Mouse (Mus musculus): ENCODE data around the gene Tmem140. TPM values are rescaled to one million over a fixed set of nuclear protein-coding genes. Genes with fewer than 3 reads are reported as not detected.

Tmem140 gene
- polyA plus RNA-seq, 1 experiment from 2014 or later, result 6.2 TPM

- Histone ChIP-seq H3K27ac (no peak overlapping the region), H3K36me3 (ENCODE audit: insufficient read depth, low read length) (no peaks in the 10 kb centered on the region), H3K4me1 (replicated peaks; ENCODE audit: insufficient read depth, low read length) (no peaks in the 10 kb centered on the region), H3K9ac (ENCODE audit: low read depth, low read length) (no peak overlapping the region), H3K27me3 (ENCODE audit: insufficient read depth, low read length) (no peaks in the 10 kb centered on the region), H3K4me3 (replicated peaks; ENCODE audit: low read depth, low read length) (no peak overlapping the region), H3K4me2 (ENCODE audit: low read length) (no peak overlapping the region), H3K9me3 (replicated peaks; ENCODE audit: low read length) (no peaks in the 10 kb centered on the region)
- 72% methylated on average over 13 of the region's 13 CpGs for WGBS
- no peak for ATAC-seq (replicated peaks; ENCODE audit: low FRiP score, low read depth)
- no peak for TF ChIP-seq CTCF (IDR thresholded peaks at IDR 0.05; ENCODE audit: low read depth)
- DNase-seq (ENCODE audit: low spot score), result no peak
These were observed 50.5 kb downstream of the Tmem140 start for GRCm38 (mm10) chr6:34913341-34914040.

GRCm38 (mm10) chr6:34914462-34914861 lies 51.5 kb downstream of the Tmem140 start:
- ATAC-seq (replicated peaks; ENCODE audit: low FRiP score, low read depth) (no peak), DNase-seq (ENCODE audit: low spot score) (no peak)
- H3K4me1 ChIP-seq (replicated peaks; ENCODE audit: insufficient read depth, low read length), result no peaks in the 10 kb centered on the region
- no peak for TF ChIP-seq CTCF (IDR thresholded peaks at IDR 0.05; ENCODE audit: low read depth)
- no peak overlapping the region for H3K27ac ChIP-seq
- H3K4me2 ChIP-seq (ENCODE audit: low read length), result no peak overlapping the region
- no peak overlapping the region for H3K9ac ChIP-seq (ENCODE audit: low read depth, low read length)
- H3K27me3 ChIP-seq (ENCODE audit: insufficient read depth, low read length), result no peaks in the 10 kb centered on the region
- H3K9me3 ChIP-seq (replicated peaks; ENCODE audit: low read length), result no peaks in the 10 kb centered on the region
- no peak overlapping the region for H3K4me3 ChIP-seq (replicated peaks; ENCODE audit: low read depth, low read length)
- whole genome bisulfite sequencing, result 86% methylated on average over 3 of the region's 3 CpGs
- H3K36me3 ChIP-seq (ENCODE audit: insufficient read depth, low read length), result no peaks in the 10 kb centered on the region

GRCm38 (mm10) chr6:34919146-34919545 lies 56.2 kb downstream of the Tmem140 start:
- no peak for TF ChIP-seq CTCF (IDR thresholded peaks at IDR 0.05; ENCODE audit: low read depth)
- no peak overlapping the region for H3K27ac ChIP-seq
- no peak overlapping the region for H3K4me3 ChIP-seq (replicated peaks; ENCODE audit: low read depth, low read length)
- H3K27me3 ChIP-seq (ENCODE audit: insufficient read depth, low read length), result no peaks in the 10 kb centered on the region
- no peaks in the 10 kb centered on the region for H3K4me1 ChIP-seq (replicated peaks; ENCODE audit: insufficient read depth, low read length)
- DNase-seq (ENCODE audit: low spot score) (no peak), ATAC-seq (replicated peaks; ENCODE audit: low FRiP score, low read depth) (no peak)
- no peak overlapping the region for H3K9ac ChIP-seq (ENCODE audit: low read depth, low read length)
- no peaks in the 10 kb centered on the region for H3K36me3 ChIP-seq (ENCODE audit: insufficient read depth, low read length)
- H3K4me2 ChIP-seq (ENCODE audit: low read length), result no peak overlapping the region
- no peaks in the 10 kb centered on the region for H3K9me3 ChIP-seq (replicated peaks; ENCODE audit: low read length)
- WGBS, result 60% methylated on average over 7 of the region's 7 CpGs

DNA sequence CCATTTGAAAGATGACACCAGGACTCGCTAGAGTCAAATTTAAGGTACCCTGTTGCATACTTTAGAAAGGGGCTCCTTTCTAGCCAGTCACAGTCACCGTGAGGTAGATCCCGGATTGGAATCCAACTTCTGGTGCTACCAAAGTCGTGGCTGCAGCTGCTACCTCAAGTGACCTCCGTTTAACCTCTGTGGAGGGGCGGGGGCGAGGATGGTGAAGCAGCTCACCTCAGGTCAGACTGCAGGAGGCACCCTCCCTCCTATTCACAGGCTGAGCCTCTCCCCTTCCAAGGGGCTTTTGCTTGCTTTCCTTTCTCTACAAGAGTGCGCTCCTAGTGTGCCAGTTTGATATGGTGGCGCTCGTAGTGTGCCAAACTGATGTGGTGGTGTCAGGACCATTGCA lies 57.0 kb downstream of the Tmem140 start, which contains the start of gene Stra8:
TSS of gene Stra8 (plus strand) at position 208 of the 400 bp plus-strand sequence.
- no peaks in the 10 kb centered on the region for H3K36me3 ChIP-seq (ENCODE audit: insufficient read depth, low read length)
- H3K4me2 ChIP-seq (ENCODE audit: low read length), result no peak within 1 kb of the TSS
- no peak within 1 kb of the TSS for H3K9ac ChIP-seq (ENCODE audit: low read depth, low read length)
- H3K4me1 ChIP-seq (replicated peaks; ENCODE audit: insufficient read depth, low read length), result no peaks in the 10 kb centered on the region
- DNase-seq (ENCODE audit: low spot score) (no peak), ATAC-seq (replicated peaks; ENCODE audit: low FRiP score, low read depth) (no peak)
- no peaks in the 10 kb centered on the region for H3K9me3 ChIP-seq (replicated peaks; ENCODE audit: low read length)
- H3K27ac ChIP-seq, result no peak within 1 kb of the TSS
- TF ChIP-seq CTCF (IDR thresholded peaks at IDR 0.05; ENCODE audit: low read depth), result no peak
- H3K4me3 ChIP-seq (replicated peaks; ENCODE audit: low read depth, low read length), result no peak within 1 kb of the TSS
- 55% methylated on average over 10 of the region's 10 CpGs for WGBS
- H3K27me3 ChIP-seq (ENCODE audit: insufficient read depth, low read length), result no peaks in the 10 kb centered on the region

DNA sequence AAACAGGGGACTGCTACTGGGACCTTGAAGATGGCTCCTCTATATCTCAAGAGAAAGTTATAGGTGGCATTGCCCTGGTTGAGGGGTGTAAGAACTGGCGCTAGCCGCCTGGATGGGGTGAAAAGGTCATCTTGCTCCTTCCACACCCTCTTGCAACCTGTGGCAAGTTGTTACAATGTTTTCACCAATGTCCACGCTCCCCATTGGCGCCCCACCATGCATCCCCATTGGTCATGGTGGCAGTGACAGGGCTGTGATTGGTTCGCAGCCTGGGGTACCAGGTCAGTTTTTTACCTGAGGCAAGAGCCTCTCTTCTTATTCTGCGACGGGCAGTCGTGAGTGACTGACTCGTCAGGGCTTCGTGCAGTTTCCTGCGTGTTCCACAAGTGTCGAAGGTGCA lies 57.7 kb downstream of the Tmem140 start:
- Histone ChIP-seq H3K27ac (no peak overlapping the region), H3K27me3 (ENCODE audit: insufficient read depth, low read length) (no peaks in the 10 kb centered on the region), H3K4me1 (replicated peaks; ENCODE audit: insufficient read depth, low read length) (no peaks in the 10 kb centered on the region), H3K36me3 (ENCODE audit: insufficient read depth, low read length) (no peaks in the 10 kb centered on the region), H3K9me3 (replicated peaks; ENCODE audit: low read length) (no peaks in the 10 kb centered on the region), H3K4me2 (ENCODE audit: low read length) (no peak overlapping the region), H3K4me3 (replicated peaks; ENCODE audit: low read depth, low read length) (no peak overlapping the region), H3K9ac (ENCODE audit: low read depth, low read length) (no peak overlapping the region)
- no peak for DNase-seq (ENCODE audit: low spot score)
- whole genome bisulfite sequencing, result 93% methylated on average over 12 of the region's 12 CpGs
- TF ChIP-seq CTCF (IDR thresholded peaks at IDR 0.05; ENCODE audit: low read depth), result no peak
- no peak for ATAC-seq (replicated peaks; ENCODE audit: low FRiP score, low read depth)

DNA sequence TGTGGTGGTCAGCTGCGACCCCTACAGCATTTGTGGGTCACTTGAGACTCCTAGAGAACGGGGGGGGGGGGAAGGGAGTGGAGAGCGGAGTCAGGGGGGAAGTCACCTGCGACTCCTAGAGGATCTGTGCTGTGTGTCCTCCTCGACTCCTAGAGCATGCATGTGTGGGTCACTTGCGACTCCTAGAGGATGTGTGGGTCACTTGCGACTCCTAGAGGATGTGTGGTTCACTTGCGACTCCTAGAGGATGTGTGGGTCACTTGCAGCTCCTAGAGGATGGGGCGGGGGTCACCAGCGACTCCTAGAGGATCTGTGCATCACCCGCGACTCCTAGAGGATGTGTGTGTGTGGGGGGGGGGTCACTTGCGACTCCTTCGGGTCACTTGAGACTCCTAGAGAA lies 59.0 kb downstream of the Tmem140 start:
- no peaks in the 10 kb centered on the region for H3K9me3 ChIP-seq (replicated peaks; ENCODE audit: low read length)
- peak; percentile 91 for TF ChIP-seq CTCF (IDR thresholded peaks at IDR 0.05; ENCODE audit: low read depth)
- WGBS, result 58% methylated on average over 14 of the region's 14 CpGs
- H3K36me3 ChIP-seq (ENCODE audit: insufficient read depth, low read length), result no peaks in the 10 kb centered on the region
- no peak overlapping the region for H3K27ac ChIP-seq
- ATAC-seq (replicated peaks; ENCODE audit: low FRiP score, low read depth) (peak; percentile 81), DNase-seq (ENCODE audit: low spot score) (peak; percentile 72)
- no peak overlapping the region for H3K4me2 ChIP-seq (ENCODE audit: low read length)
- H3K4me1 ChIP-seq (replicated peaks; ENCODE audit: insufficient read depth, low read length), result no peaks in the 10 kb centered on the region
- H3K27me3 ChIP-seq (ENCODE audit: insufficient read depth, low read length), result no peaks in the 10 kb centered on the region
- no peak overlapping the region for H3K9ac ChIP-seq (ENCODE audit: low read depth, low read length)
- no peak overlapping the region for H3K4me3 ChIP-seq (replicated peaks; ENCODE audit: low read depth, low read length)

Other genes with a start within 250 kb of the Tmem140 start
- gene Agbl3, start 82.7 kb upstream of the Tmem140 start, polyA plus RNA-seq (2015; fragmentation: Nextera tagmentation; extraction: Ambion mirVana), result 14.6 and 17.1 TPM in 2 replicates
- gene Cyren, start 14.9 kb downstream of the Tmem140 start, polyA plus RNA-seq (2015; fragmentation: Nextera tagmentation; extraction: Ambion mirVana), result 9.6 and 9.9 TPM in 2 replicates
- 10.2 and 10.6 TPM in 2 replicates for gene Wdr91, start 47.7 kb downstream of the Tmem140 start, polyA plus RNA-seq (2015; fragmentation: Nextera tagmentation; extraction: Ambion mirVana)
- not detected in 2 replicates for gene Stra8, start 57.0 kb downstream of the Tmem140 start, polyA plus RNA-seq (2015; fragmentation: Nextera tagmentation; extraction: Ambion mirVana)
- 0.21 and 0.27 TPM in 2 replicates for gene Slc23a4, start 125.3 kb downstream of the Tmem140 start, polyA plus RNA-seq (2015; fragmentation: Nextera tagmentation; extraction: Ambion mirVana)